Mouse (Mus musculus) natural killer cell, adult 2 months (primary cell): ENCODE measurements around the gene Tle3.

Source experiments
- DNase-seq, 2 experiments: peaks; one replicate each; pipeline ENCODE4 v3.0.0; 2022; ENCODE audit warnings: low spot score in 2 of 2

Tle3 gene

DNA sequence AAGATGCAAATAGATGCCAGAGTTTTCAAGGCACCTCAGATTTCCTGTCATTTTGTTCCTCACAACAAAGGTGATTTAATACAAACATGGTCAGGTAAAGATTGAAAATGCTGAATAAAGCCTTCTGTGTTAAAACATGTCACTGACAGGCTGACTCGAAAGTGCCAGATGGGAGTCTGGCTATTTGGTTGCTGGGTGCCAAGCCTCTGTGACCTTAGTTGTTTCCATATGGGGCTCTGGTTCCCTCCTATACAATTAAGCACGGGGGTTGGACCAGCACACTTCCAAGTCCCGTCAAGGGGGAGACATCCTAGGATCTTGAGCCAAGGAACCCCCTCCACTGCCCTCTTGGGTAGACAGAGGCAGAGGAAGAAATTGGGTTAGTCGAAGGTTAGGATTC lies 13.2 kb upstream of the Tle3 start:
- DNase-seq = no peak

DNA sequence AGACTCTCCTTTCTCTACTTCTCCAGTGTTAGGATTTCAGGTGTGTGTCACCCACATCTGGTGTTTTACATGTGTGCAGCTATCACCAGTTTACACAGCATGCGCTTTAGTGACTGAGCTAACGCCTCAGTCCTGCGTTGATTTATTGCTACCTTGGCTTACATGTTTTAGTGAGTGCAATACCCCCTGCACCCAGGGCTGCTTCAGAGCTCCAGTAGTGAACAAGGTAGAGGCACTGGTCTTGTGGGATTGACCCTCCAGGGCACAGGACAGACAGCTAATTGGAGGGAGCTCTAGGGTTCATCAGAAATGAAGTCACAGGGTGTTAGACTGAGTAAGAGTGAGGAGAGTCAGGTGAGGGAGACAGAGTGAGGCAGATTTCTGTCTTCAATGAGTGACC lies 12.4 kb upstream of the Tle3 start:
- no peak for DNase-seq

DNA sequence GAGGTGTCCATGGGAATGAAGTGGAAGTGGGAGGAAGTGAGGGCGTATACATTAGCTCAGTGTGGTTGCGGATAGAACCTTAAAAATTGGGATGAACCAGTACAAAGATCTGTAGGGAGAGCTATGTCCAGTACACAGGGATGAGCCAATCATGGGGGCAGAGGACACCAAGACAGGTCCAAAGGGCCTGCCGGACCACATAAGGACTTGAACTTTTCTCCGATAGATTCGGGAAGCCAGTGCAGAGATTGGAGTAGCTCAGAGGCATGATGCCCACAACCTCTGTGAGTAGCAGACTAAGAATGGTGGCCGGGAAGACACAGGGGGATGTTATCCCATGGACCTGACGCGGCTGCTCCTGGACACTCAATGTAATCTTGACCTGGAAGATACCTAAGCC lies 12.0 kb upstream of the Tle3 start:
- DNase-seq = no peak

DNA sequence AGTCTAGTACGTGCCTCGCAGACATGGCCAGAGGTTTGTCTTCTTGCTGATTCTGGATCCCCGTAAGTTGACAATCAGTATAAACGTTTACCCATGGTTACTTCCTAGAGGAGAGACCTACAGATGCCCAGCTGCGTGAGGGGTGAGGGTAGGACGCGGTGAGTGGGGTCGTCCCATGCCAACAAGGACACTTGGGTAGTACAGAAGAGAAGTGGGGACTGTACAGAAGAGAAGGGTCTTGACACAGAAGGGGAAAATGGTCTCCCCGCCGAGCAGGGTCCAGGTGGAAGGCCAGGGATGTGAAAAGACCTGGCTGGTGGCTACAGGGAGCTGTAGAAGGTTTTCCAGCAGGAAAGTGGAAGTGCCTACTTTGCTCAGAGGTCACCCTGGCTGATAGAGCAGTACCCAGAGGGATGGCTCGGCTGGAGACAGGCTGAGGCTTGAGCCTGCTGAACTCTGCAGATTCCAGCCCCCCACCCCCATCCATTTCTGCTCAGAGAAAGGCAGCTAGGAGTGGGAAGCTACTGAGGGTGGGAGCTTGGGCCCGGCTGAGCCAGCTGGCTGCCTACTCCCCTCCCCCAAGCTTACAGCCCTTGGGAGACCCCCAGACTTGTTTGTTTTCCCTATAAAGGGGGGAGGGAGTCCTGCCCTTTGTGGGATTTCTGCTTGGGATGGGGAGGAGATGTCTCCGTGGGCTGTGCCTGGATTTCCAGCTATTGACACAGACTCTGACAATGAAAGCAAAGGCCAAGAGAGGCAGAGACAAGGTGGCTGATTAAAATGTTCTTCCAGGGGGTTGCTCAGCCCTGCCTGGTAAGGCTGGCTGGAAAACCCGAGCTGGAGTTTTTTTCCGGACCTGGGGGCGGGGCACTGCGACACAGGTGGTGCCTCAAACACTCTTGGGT lies 11.2 kb upstream of the Tle3 start:
- DNase-seq = no peak

DNA sequence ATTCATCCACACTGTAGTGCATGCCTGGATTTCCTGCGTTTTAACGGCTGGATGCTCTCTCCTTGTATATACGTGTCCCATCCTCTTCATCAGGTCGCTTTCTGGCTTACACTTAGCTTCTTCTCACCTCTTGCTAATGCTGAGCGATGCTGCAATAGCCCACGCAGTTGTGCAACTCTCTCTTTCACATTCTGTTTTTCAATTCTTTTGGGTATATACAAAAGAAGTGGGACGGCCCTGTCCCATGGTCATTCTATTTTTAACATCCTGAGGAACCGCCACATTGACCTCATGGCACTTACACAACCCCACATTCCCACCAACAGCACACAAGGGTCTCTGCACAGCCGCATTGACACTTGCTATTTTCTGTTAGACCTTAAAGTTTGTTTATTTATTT lies 9.0 kb upstream of the Tle3 start:
- no peak for DNase-seq

DNA sequence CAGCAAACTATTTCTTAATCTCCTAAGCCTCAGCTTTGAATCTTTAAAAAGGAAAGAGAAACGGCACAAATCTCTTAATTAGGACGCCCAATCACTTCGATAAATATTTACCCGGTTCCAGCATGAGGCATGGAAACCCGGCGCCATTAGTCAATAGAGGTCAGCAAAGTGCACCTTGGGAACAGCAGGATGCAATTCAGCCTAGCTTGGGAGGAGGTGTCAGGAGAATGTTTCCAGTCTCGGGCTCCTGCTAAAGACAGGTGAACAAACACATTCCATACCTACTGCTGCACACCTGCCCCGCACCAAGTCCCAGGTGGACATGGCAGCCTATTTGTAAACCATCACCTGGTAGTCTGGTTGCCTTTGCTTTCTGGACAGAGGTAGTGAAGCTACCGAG lies 6.1 kb upstream of the Tle3 start:
- no peak for DNase-seq

DNA sequence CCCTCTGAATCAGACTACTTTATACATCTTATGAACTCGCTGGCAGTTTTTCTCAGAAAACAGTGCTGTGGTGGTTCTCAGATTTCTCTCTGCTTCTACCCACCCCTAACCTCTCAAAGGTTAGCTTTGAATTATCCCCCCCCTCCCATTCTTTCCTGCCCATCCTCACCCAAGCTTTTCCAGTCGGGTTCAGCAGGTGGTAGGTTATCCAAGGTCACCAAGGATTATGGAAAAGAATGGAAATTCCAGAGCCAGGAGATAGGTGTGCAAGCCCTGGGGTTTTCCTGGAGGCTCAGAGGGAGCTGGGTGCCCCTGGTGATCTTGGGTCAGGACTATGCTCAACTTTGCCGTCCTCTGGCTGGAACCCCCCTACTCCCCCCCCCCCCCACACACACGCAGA lies 5.0 kb upstream of the Tle3 start:
- no peak for DNase-seq

DNA sequence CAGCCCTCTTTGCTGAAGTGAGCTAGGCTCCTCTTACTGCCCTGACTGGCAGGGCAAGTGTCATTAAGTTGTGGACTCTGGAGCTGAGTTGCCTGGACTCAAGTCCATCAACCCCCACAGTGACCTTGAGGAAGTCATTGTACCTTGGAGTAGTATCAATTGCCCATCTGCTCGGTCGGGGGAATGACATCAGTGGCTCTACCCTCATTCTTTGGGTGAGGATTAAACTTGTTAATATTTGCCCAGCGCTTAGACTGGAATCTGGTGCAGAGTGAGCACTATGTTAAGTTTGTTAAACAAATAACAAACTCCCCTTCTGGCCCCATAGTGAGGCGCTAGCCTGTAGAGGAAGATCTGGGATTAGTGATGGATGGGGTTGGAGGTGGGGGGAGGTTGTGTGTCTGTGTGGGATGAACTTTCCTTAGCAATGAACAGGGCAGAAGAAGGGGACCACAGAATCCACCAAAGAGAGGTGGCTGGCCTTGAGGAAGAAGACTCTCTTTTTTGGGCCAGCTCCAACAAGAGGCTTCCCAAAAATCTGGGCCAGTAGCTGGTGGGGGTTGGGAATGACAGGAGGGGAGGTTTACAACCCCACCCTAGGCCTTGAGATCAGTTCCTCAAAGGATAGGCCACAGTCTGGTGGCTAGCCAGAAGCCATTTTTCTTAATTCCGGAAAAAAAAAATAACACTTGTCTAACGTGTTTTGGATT lies 4.2 kb upstream of the Tle3 start:
- no peak for DNase-seq

DNA sequence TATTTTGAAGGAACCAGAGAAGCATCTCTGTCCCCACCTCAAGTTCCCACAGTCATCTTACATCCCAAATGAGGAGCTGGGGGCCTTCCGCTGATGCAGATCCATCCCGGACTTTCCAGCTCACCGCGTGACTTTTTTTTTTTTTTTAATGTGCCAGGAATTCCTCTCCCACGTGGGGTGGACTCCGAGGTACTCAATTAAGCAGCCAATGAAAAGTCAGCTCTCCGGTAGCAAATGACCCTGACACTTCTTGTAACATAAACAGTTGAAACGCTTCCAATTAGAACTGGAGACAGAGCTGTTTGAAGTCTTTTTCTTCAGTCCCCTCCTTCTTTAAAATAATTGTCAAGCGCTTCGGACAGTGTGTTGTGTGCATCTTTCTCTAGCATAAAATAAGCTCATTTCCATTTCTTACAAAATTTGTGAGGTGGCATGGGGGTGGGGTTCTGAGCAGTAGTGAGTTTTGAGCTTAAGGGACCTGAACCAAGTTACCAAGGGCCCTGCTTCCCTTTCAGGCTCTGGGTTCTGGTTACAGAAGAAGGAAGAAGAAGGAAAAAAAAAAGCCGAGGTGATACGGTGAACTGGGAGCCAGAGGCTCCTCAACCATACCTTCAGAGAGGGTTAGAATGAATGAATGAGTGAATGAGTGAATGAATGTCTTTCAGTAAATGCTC lies 3.5 kb upstream of the Tle3 start:
- DNase-seq = no peak

DNA sequence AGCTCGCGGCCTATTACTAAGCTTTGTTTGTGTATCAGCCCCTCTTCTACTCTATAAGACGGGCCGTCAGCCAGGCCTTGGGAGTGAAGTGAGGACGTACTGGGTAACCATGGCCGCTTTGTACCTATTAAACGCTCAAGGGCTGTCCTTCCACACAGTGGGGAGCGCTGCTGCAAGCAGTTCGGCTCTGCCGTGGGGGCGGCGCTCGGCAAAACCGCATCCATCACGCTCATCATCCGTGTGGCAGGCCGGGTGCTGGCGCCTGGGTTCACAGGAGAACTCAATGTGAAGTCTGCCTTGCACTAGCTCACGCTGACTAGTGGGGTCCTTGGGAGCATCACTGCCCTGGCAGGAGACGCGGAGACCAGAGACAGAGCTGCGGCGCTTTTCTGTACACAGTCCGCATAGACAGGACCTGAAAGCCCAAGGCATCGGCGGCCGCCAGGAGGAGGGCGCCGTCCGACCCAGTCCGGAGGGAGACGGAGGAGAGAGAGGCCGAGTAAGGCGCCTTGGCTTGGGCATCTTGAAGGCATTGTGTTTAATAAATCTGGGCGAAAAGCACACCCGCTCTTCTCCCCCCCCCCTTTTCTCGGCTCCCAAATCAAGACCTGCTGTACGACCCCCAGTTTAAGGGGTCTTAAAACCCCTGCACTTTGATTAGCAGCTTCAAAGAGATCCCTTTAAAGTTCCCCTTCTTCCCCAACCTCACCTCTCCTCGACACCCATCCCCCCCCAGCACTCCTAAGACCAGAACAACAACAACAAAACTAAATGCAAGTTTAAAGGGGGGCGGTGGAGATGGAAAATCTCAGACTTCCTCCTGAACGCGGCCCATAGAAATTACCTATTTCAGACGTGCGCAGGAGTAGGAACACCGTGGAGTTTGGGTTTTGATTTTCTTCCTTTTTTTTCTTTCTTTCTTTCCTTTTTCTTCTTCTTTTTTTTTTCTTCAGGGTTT lies 2.6 kb upstream of the Tle3 start:
- peak; percentile 60 to 68 for DNase-seq

DNA sequence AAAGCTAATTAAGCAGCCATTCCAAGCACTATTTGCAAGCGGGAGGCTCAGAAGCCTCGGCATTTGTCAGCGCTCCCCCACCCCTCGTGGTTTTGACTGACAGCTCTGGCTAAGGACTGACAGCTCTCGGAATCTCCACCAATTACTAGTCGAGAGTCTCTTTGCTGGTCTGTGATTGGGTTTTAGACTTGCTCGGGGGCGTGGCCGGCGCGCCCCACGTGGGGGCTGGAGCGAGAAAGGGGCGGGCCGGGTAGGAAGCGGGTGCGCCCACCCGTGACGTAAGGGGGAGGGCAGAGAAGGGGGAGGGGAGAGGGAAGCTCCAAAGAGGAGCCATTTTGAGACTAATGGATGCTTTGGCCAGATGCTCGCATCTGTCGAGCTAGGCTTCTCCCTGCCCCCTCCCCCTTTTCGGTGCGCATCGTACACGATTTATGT lies 1.7 kb upstream of the Tle3 start:
- peak; percentile 98 to 99 for DNase-seq

DNA sequence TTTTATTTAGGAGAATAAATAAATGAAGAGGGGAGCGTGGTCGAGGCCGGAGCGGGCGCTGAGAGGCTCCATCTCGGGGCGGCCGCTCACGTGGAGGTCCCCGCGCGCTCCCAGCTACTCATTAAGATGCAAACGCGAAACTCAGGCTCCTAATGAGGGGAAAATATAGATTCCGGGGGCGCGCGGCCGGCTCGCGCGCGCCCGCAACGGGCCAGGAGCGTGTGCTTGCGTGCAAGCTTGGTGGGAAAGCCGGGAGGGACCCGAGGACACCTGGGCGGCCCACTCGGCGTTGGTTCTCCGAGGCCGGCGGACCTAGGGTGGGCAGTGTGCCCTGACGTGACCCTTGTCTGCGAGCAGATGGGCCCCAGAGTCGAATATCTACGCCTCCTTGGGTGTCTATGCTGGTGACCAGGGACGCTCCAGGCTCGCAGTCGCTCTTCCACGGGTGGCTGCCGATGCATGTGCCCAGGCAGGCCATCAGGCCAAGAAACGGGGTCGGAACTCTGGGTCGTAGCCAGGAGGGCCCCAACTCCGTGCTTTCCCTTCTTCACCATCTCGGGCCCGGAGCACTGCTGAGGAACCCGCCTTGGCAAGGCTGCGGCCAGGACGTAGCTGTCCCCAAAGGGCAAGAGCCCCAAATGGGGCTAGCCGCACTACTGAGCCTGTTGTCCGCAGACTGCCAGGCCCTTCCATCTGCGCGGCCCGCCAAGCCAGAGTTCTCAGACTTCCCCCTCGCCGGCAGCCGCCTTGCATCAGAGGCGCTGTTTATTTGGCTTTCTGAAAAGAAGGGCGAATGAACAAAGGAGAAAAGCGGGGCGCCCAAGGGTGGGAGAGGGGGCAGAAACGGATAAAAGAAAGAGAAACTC lies 1.0 kb upstream of the Tle3 start:
- peak; percentile 61 to 63 for DNase-seq

DNA sequence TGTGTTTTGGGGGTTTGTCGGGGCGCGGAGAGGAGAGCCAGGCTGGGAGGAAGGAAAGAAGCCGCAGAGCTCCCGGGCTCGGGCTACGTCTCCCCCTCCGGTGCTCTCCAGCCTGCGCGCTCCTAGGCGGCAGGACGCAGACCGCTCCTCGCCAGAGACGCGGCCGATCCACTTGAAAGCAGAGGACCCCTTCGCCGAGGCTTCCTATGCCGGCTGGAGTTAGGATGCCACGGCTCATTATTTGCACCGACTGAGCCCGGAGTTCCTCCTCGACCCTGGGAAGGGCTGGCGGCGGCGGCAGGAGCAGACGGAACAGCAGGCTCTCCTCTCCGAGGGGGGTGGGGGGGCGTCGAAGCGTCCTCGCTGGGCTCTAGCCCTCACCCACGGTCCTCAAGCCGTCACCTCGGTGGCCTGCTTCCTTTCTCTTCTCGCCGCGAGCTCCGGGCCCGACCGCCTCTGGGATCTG lies 377 bp downstream of the Tle3 start:
- DNase-seq = no peak

DNA sequence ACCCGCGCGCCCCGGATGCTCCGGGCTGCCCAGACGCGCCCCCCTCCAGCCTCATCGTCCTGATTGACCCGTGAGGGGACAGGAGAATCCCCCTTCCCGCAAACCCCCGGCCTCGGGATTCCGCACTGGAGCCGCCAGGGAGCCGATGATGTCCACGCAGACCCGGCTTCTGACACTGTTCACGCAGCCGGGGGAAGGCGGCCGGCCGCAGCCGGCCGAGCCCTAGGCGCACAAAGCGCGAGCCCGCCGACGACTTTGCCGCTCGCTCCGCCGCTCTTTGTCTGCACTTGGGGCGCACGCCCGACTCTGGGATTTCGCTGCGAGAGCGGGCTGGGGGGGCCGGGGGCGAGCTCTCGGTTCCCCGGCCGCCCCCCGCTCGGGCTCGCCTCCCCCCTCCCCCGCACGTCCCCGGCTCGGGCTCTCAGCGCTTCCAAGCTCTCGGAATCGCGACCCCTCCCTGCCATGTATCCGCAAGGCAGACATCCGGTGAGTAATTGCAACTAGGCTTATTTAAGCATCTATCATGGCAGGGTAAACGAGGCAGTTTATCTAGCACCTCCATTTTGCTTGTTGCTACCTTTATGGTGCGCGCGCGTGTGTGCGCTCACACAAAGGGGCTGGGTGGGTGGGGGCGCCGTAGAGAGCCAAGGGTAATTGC lies 939 bp downstream of the Tle3 start:
- DNase-seq = peak; percentile 40 to 45

DNA sequence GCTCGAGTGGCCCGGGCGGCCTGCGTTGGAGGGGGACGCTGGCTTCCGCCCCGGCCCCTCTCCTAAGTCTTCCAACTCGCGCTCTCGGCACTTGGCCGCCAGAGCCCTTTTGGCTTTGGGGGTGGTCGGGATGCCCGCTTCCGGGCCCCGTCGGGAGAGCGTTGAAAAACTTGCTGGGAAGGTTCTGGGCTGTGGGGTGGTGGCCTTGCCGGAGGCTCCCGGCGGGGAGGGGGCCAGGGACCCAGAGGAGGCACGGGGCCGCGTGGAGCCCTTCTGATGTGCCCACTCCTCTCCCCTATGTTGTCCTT lies 1.4 kb downstream of the Tle3 start:
- DNase-seq = no peak

DNA sequence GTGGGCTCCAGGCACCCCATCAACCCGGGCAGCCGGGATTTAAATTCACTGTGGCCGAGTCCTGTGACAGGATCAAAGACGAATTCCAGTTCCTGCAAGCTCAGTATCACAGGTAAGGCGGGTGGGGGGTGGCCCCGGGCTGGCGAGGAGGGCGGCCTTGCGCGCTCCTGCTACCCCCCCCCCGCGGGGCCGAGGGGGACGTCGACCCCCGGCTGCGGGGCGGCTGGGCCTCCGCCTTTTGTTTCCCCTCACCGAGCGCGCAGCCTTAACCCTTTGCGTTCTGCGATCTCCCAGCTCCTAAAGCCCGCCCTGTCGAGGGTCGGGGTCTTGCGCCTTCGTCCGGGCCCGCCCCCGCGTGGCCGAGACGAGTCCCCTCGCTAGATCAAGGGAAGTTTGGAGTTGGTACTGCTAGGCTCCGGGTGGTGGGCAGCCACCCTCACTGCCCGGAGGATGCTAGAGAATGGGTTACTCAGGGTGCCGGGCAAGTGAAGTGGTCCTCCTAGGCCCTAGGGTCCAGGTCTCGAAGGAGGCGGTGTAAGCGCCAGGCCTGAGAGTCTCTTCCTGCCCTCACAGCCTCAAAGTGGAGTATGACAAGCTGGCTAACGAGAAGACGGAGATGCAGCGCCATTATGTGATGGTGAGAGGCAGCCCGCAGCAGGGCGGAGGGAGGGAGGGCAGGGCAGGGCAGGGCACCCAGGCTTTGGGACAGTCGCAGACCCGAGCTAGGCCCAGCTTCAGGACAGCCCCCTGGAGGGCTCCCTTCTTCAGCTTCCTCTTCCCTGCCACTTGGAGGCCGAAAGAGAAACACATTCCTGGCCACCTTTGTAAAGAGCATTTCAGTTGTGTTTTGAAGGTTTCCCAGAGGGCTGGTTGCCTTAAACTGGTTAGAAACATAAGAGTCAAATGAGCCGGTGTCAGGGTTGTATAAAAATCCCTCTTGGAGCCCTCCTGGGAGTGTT lies 2.1 kb downstream of the Tle3 start:
- peak; percentile 41 to 50 for DNase-seq

DNA sequence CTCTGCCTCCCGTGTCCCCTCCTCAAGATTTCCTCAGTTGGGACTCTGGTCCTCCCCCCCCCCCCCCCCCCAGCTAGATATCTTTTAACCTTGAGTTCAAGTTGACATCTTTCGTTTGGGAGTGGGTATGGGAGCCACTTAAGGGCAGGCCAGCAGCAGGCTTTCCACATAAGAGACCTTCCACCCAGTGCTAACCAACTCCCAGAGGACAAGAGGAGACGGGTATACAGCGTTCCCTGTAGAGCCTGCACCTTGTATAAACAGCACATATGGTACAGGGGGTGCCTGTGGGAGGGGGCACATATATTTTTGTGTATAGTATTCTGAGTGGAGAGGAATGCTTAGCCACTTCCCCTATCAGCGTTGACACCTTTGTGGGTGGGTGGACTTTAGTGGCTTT lies 2.8 kb downstream of the Tle3 start:
- peak in 1 of 2 experiments; percentile 25 for DNase-seq

DNA sequence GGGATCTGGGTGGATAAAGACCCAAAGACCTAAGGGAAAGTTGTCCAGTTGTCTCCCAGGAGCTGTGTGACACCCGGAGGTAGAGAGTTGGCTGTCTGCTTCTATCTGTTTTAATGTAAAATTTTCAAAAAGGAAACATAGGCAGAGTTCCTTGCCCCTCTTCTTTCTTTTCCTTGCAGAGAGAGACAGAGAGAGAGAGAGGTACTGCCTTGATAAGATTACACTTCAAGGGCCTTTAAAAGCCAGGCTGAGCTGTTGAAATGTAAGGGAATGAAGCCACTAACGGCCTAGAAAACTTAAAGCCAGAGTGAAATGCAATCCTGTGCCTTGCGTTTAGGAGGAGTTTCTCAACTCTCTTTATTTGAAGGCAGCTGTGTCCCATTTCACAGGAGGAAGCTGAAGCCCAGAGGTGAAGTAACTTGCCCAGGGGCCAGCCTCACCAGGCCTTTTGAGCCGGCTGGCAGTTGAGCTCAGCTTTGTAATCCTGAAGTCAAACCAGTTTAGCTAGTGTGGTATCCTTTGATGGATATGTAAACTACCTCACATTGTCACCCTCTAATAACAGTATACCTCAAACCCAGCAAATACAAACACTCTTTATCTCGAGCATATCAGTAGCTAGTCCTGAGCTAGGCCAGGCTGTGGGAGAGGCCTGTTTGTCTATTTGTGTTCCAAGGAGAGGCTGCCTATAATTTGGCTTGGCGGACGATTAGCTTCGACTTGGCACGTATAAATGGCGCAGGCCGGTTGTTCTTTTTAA lies 3.8 kb downstream of the Tle3 start:
- no peak for DNase-seq
